Mouse (Mus musculus) embryonic facial prominence, embryonic 11.5 days (tissue): Measurements from ENCODE around the gene Gsto1. TPM values are rescaled to one million over a fixed set of nuclear protein-coding genes. Genes with fewer than 3 reads are reported as not detected.

Experiments
- ATAC-seq: fragments of 200-750 bp; cut with Nextera tagmentation; replicated peaks from 2 replicates; pipeline ENCODE4 v1.8.0; 2017; ENCODE audit warnings: low read depth; ENCODE audit not compliant: insufficient number of reproducible peaks, low FRiP score, low TSS enrichment
- DNase-seq: peaks from one replicate; pipeline ENCODE4 v3.0.0-alpha.2; 2015; ENCODE audit warnings: low spot score
- H3K27ac ChIP-seq: fragments of 300-500 bp; sonication (generic); replicated peaks from 2 replicates; pipeline ENCODE4 v1.5.1; 2014; ENCODE audit warnings: mild to moderate bottlenecking, low read depth, low read length, control low read depth
- H3K27me3 ChIP-seq: fragments of 300-500 bp; sonication (generic); 2 replicates; pipeline ENCODE4 v1.6.1; 2014; ENCODE audit warnings: mild to moderate bottlenecking, low read length, moderate library complexity, mixed read lengths; ENCODE audit not compliant: control insufficient read depth, insufficient read depth
- H3K36me3 ChIP-seq: fragments of 300-500 bp; sonication (generic); replicated peaks from 2 replicates; pipeline ENCODE4 v1.6.1; 2014; ENCODE audit warnings: low read depth, mild to moderate bottlenecking, low read length, moderate library complexity, mixed read lengths; ENCODE audit not compliant: control insufficient read depth, insufficient read depth
- H3K4me1 ChIP-seq: fragments of 300-500 bp; sonication (generic); 2 replicates; pipeline ENCODE4 v1.6.1; 2014; ENCODE audit warnings: low read length, mixed read lengths; ENCODE audit not compliant: control insufficient read depth, insufficient read depth
- H3K4me2 ChIP-seq: fragments of 300-500 bp; sonication (generic); 2 replicates; pipeline ENCODE4 v1.6.1; 2014; ENCODE audit warnings: low read depth, mild to moderate bottlenecking, control low read depth, low read length, moderate library complexity
- H3K4me3 ChIP-seq: fragments of 300-500 bp; sonication (generic); 2 replicates; pipeline ENCODE4 v1.5.1; 2014; ENCODE audit warnings: low read depth, low read length, control low read depth
- H3K9ac ChIP-seq: fragments of 300-500 bp; sonication (generic); replicated peaks from 2 replicates; pipeline ENCODE4 v1.6.1; 2014; ENCODE audit warnings: mild to moderate bottlenecking, control low read depth, low read length
- H3K9me3 ChIP-seq: fragments of 300-500 bp; sonication (generic); replicated peaks from 2 replicates; pipeline ENCODE4 v1.6.1; 2016; ENCODE audit warnings: mild to moderate bottlenecking, low read length, inconsistent platforms, mixed read lengths; ENCODE audit not compliant: control insufficient read depth
- WGBS: fragments of 180-500 bp; shearing (Covaris S2); extraction: QIAGEN DNeasy Blood & Tissue Kit; methylation state at CpG from one replicate; pipeline ENCODE4 v1.1.7; 2014; 5-methylcytosine and 5-hydroxymethylcytosine counted together
- polyA plus RNA-seq: library from polyadenylated mRNA; unstranded; fragments of >200 nt; fragmentation: Nextera tagmentation; extraction: Ambion mirVana; gene quantifications from 2 replicates; pipeline ENCODE4 v1.2.1, GENCODE M21; 2014

Gsto1 gene
- 183 and 196 TPM in 2 replicates for polyA plus RNA-seq

DNA sequence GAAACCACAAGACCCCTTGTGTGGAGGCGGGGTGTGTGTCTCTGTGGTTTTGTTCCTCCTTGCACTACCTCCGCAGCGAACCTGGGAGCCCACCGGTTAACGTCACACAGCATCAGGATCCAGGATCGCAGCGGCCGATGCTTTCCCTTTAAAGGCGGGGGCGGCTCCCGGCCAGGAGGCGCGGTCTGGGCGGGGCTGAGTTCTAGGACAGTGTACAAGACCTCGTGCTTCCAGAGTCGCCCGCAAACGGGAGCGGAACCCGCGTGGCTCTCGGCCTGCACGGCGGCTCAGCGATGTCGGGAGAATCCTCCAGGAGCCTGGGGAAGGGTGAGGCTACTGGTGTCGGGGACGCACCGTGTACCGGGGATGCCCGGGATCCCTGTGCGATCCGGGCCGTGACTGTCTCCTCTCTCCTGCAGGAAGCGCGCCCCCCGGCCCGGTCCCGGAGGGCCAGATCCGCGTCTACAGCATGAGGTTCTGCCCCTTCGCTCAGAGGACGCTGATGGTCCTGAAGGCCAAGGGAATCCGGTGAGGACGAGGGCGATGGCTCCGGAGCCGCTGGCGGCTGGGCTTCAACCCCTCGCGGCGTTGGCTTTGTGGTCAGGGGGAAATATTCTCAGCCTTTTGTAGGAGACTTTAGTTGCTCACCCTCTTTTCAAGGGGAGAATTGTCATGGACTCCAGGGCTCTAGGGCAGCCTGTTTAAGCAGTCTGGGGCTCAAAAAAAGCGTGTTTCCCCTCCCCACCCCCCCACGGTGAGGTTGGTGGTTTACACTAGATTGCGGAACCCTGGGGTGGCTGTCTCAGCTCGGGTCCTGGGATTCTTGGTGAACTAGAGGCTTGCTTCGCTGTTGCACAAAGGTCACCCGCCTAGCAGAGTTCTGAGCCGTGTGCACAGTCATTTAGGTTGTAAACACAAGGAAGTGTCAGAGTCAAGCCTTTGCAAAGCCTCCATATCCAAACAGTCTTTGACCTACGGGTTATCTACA is at the start of gene Gsto1:
Gsto1 (plus strand) TSS at position 175 of the 988 bp plus-strand sequence.
- H3K9me3 ChIP-seq = no peaks in the 10 kb centered on the region
- no peaks in the 10 kb centered on the region; the same call in 1 of the 2 replicates for H3K36me3 ChIP-seq
- peak; percentile 94 for ATAC-seq

DNA sequence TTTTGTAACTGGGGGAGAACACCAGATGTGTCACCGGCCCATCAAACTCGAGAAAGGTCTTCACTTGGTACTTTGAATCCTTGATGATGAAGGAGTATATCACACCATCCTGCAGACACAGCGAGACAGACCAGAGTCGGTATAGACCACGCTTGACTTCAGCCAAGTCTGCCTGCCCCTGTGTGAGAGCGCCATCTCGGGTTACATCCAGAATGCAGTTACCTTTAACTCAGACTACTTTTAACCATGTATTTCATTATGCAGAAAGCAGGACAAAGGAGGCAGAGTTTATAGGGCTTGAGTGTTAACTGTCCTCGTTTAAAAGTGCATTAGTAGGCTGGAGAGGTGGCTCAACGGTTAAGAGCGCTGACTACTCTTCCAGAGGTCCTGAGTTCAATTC is 42.7 kb upstream of the Gsto1 start:
- DNase-seq = no peak
- no peak overlapping the region for H3K27ac ChIP-seq
- H3K4me1 ChIP-seq = no peaks in the 10 kb centered on the region
- 77% methylated on average over 10 of the region's 10 CpGs for WGBS
- H3K9ac ChIP-seq = no peak overlapping the region
- no peaks in the 10 kb centered on the region for H3K36me3 ChIP-seq
- no peak overlapping the region for H3K4me2 ChIP-seq
- no peaks in the 10 kb centered on the region for H3K27me3 ChIP-seq
- no peak overlapping the region for H3K4me3 ChIP-seq
- H3K9me3 ChIP-seq = no peaks in the 10 kb centered on the region
- no peak for ATAC-seq

More for the DNA sequence above, at the start of gene Gsto1:
- DNase-seq = peak; percentile 94
- Histone ChIP-seq H3K27ac (peak within 1 kb of the TSS; percentile 85), H3K4me2 (peak within 1 kb of the TSS; percentile 93), H3K4me1 (no peaks in the 10 kb centered on the region; the same call in 1 of the 2 replicates), H3K27me3 (no peaks in the 10 kb centered on the region), H3K4me3 (peak within 1 kb of the TSS; percentile 72), H3K9ac (peak within 1 kb of the TSS; percentile 81)
- WGBS = under 1% methylated on average over 59 of the region's 60 CpGs

DNA sequence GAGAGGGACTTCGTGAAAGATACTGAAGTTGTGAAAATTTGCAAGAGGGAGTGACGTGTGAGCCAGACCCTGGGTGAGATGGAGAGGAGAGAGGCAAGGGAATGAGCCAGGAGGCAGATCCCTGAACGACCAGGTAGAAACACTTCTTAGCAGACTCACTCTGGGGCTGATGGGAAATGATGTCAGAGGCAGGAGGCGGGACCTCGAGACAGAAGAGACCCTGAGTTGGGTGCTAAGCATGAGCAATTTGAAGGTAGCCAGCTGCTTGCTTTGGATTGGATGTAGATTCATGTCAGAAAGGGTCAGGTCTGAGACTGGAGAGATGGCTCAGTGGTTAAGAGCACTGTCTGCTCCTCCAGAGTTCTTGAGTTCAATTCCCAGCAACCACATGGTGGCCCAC is 40.0 kb upstream of the Gsto1 start:
- Histone ChIP-seq H3K9ac (no peak overlapping the region), H3K4me3 (no peak overlapping the region), H3K4me1 (no peaks in the 10 kb centered on the region), H3K4me2 (no peak overlapping the region), H3K36me3 (no peaks in the 10 kb centered on the region), H3K9me3 (no peaks in the 10 kb centered on the region), H3K27ac (no peak overlapping the region), H3K27me3 (no peaks in the 10 kb centered on the region)
- DNase-seq (no peak), ATAC-seq (no peak)
- WGBS = 87% methylated on average over 5 of the region's 5 CpGs

DNA sequence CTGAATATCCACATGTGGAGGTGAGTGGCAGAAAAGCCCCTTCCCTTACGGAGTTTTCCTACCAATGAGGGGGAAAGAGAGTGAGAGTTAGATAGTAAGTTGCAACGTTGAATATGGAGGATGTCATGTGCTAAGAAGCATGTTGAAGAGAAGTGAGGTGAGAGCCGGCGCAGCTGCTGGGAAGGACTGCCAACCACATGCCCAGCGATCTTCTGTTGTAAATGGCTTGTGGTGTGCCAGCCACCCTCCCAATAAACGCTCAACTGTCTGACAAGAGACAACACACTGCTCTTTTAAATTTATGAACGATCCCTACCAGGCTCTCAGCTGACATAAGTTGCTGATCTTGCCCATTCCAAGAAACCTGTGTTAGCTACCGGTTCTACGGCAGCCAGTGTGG is 37.1 kb upstream of the Gsto1 start:
- no peaks in the 10 kb centered on the region for H3K4me1 ChIP-seq
- no peaks in the 10 kb centered on the region; the same call in 1 of the 2 replicates for H3K27me3 ChIP-seq
- H3K4me2 ChIP-seq = no peak overlapping the region
- no peaks in the 10 kb centered on the region for H3K9me3 ChIP-seq
- H3K4me3 ChIP-seq = no peak overlapping the region
- no peak for ATAC-seq
- WGBS = 88% methylated on average over 9 of the region's 9 CpGs
- H3K36me3 ChIP-seq = no peaks in the 10 kb centered on the region
- H3K27ac ChIP-seq = no peak overlapping the region
- H3K9ac ChIP-seq = no peak overlapping the region
- no peak for DNase-seq

DNA sequence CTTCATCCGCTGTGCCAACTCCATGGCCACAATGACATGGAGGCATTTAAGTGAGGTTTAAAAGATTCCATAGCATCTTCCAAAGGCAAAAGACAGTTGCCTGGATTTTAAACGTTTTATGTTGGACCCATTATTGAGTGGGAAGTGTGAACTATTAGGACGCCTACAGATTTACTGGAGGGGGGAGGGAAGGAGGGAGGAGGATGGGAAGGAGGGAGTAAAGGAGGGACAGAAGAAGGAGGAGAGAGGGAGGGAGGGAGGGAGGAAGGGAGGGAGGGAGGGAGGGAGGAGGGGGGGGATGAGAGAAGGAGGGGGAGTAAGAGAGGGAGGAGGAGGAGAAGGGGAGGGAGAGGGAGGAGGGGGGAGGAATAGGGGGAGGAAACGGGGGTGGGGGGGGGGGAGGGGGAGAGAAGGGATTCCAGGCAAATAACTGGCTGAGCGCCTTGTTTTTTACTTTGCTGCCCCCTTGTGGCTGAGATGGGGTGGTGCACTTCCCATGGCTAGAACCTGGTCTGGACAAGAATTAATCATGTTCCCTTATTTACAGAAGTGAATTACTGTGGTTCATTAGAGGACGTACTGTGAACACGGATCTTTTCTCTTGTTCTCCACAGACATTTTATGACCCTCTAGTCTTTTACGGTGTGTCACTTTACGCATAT is 33.8 kb upstream of the Gsto1 start:
- DNase-seq = peak; percentile 82
- no peaks in the 10 kb centered on the region for H3K36me3 ChIP-seq
- no peak overlapping the region for H3K9ac ChIP-seq
- no peak overlapping the region for H3K4me2 ChIP-seq
- ATAC-seq = no peak
- 28% methylated on average over 7 of the region's 9 CpGs for WGBS
- H3K9me3 ChIP-seq = no peaks in the 10 kb centered on the region
- no peak overlapping the region for H3K27ac ChIP-seq
- H3K4me3 ChIP-seq = no peak overlapping the region
- H3K4me1 ChIP-seq = no peaks in the 10 kb centered on the region
- H3K27me3 ChIP-seq = peaks cover 2% of the 10 kb centered on the region; the same call in 1 of the 2 replicates

DNA sequence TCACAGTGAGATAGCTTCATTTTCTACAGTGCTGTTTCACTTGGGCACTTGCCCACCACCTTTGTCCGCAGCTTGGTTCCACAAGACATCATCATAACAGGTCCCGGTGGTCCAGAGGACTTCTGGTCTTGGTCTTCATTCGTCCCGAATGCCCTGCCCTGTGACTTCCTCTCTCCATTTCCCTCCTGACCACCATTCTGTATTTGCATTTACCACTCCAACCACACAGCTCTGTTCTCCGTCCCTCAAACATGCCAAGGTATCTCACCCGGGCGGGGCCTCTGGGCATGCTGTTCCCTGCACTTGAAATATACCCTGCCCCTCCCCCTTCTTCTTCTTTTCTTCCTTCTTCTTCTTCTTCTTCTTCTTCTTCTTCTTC is 33.3 kb upstream of the Gsto1 start:
- H3K36me3 ChIP-seq = no peaks in the 10 kb centered on the region
- H3K4me1 ChIP-seq = no peaks in the 10 kb centered on the region
- H3K9ac ChIP-seq = no peak overlapping the region
- H3K4me3 ChIP-seq = no peak overlapping the region
- DNase-seq (no peak), ATAC-seq (no peak)
- H3K4me2 ChIP-seq = no peak overlapping the region
- H3K9me3 ChIP-seq = no peaks in the 10 kb centered on the region
- H3K27me3 ChIP-seq = peaks cover 2% of the 10 kb centered on the region; the same call in 1 of the 2 replicates
- 60% methylated on average over 7 of the region's 7 CpGs for WGBS
- H3K27ac ChIP-seq = no peak overlapping the region

DNA sequence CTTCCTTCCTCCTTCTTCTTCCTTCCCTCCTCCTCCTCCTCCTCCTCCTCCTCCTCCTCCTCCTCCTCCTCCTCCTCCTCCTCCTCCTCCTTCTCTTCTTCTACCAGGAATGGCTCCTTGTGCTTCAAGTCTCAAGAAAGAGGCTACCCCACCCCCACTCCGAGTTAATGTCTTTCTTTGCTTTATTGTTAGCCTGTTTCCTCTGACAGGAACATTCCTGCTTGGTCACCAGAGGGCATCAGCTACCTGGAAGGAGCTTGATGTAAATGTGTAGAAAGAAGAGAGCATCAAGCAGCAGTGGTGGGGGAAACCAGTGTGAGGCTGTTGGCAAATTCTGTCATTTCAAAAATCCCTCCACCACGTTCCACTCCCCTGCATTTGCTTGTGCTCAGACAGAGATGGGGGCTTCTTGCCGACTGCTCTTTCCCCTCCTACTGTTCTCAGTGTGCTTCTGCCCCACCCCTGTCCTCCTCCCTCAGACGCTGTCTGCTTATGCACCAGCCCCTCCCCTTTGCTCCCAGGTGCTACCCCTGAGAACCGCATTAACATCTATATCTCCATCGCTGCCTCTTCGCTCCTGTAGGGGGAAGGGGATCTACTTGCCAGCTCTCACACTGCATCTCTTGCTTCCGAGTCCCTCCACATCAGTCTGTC is 32.5 kb upstream of the Gsto1 start:
- Histone ChIP-seq H3K27ac (no peak overlapping the region), H3K4me3 (no peak overlapping the region), H3K4me2 (no peak overlapping the region), H3K9ac (no peak overlapping the region), H3K36me3 (no peaks in the 10 kb centered on the region), H3K27me3 (peaks cover 2% of the 10 kb centered on the region; the same call in 1 of the 2 replicates), H3K9me3 (no peaks in the 10 kb centered on the region), H3K4me1 (no peaks in the 10 kb centered on the region)
- 27% methylated on average over 8 of the region's 8 CpGs for WGBS
- ATAC-seq = no peak
- peak; percentile 43 for DNase-seq
